Mouse (Mus musculus): Measurements from ENCODE around the gene Apoc1.

DNA sequence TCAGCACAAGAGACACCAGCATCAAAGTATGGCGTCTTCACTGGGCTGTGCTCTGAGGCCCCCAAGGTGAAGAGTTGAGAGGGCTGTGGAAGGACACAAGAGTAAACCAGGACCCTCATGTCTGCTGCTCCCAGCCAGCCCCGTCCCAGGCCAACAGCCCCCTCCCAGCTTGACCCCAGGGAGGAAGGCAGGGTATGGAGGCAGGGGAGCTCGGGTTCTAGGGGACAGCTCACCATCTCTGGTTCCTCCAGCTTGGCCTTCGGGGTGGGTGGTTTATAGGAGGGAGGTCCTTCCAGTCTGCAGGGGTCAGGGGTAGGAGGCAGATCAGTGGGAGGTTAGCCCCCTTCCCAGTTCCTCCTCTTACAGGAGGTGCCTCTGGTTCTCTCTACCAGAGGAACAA is 26.7 kb upstream of the Apoc1 start:
- TF ChIP-seq CTCF (IDR thresholded peaks at IDR 0.05; ENCODE audit: low read depth, low read length) (no peak), POLR2A (IDR thresholded peaks at IDR 0.05; ENCODE audit: extremely low read depth, insufficient read depth, low read length) (no peak)
